Mouse (Mus musculus) lung, postnatal 0 days (tissue): ENCODE measurements around the gene Cd47.

Source experiments
- CTCF ChIP-seq: IDR thresholded peaks from 2 replicates; pipeline ENCODE4 v1.5.1; 2016; ENCODE audit warnings: antibody characterized with exemption, mild to moderate bottlenecking
- EP300 ChIP-seq: IDR thresholded peaks from 2 replicates; pipeline ENCODE4 v1.6.1; 2016; ENCODE audit warnings: antibody characterized with exemption, mild to moderate bottlenecking, control low read depth

DNA sequence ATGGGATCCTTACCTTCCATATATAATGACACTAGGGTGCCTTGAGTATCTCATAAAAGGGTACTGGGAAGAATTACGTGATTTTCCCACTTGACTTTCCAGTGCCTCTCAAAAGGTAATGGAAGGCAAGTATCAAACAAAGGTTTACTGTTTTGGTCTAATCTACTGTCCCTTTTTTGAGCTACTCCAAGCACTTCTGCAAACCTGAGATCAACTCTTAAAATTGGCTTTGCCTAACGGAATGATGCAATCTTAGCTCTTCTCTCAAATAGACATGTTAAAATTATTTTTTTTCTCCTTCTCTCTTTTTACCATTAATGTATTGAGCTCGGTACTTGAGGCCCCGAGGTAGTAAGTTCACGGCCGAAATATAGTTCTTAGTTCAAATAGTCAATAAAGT is 38.6 kb downstream of the Cd47 start:
- TF ChIP-seq CTCF (no peak), EP300 (no peak)
